Mouse (Mus musculus): ENCODE measurements around the gene Ncor2. TPM values are rescaled to one million over a fixed set of nuclear protein-coding genes. Genes with fewer than 3 reads are reported as not detected.

The Ncor2 gene
- polyA plus RNA-seq, 1 experiment, result 91.1 TPM

DNA sequence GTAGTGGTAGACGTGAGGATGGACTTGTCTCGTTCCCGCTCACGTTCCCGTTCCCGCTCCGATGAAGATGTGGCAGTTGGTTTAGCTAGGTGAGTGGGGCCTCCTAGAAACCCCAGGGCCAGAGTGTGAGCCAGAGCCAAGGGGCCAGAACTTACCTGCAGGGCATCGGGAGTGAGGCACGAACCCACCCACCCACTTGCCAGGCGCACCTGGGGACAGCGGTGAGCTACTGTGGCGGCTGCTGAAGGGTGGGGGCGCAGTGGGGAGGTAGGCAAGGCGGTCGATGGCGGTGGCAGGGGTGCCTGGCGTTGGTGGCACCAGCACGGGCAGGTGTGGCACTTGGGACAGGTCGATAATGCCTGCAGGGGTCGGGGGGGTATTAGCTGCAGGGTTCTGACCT, 150.1 kb downstream of the Ncor2 start:
- Histone ChIP-seq H3K36me3 (ENCODE audit: control insufficient read depth, insufficient read depth) (peaks cover 71% of the 10 kb centered on the region), H3K79me3 (ENCODE audit: low read depth) (no peaks in the 10 kb centered on the region), H3K4me3 (ENCODE audit: insufficient read depth, poor library complexity, severe bottlenecking) (no peak overlapping the region), H3K79me2 (ENCODE audit: control insufficient read depth, insufficient read depth) (no peaks in the 10 kb centered on the region), H3K27me3 (ENCODE audit: control insufficient read depth, insufficient read depth, insufficient read length) (no peaks in the 10 kb centered on the region), H3ac (ENCODE audit: control insufficient read depth, insufficient read length, low read depth) (no peak overlapping the region)
- TF ChIP-seq MYOG (IDR thresholded peaks at IDR 0.05; ENCODE audit: control insufficient read depth, extremely low read depth, insufficient read length) (no peak), CTCF (IDR thresholded peaks at IDR 0.05; ENCODE audit: control insufficient read depth, insufficient read depth, insufficient read length) (no peak), USF1 (IDR thresholded peaks at IDR 0.05; ENCODE audit: low read depth) (no peak), MYOD1 (IDR thresholded peaks at IDR 0.05; ENCODE audit: control insufficient read depth, insufficient read length, low read depth) (no peak), FOSL1 (IDR thresholded peaks at IDR 0.05; ENCODE audit: insufficient read depth, low read length, poor library complexity, severe bottlenecking) (no peak), CEBPB (IDR thresholded peaks at IDR 0.05; ENCODE audit: low read depth) (no peak), MAX (IDR thresholded peaks at IDR 0.05) (no peak)

DNA sequence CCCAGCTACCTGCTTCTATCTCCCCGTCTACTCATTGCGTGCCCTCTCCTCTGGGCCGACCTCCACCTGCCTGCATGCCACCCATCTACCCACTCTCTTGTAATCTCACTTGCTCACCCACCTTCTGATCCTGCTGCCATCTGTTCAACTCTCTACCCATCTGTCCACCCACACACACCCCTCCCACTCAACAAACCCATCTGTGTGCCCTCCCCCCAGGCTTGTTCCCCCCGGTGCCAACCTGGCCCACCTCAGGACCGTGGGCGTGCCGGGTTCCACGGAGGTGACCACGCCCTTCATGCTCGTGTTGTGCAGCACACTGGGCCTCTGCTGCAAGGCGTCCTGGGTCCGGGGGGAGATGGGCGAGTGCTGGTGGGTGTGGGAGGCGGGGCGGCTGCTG, 150.6 kb downstream of the Ncor2 start:
- H3K36me3 ChIP-seq (ENCODE audit: control insufficient read depth, insufficient read depth), result peaks cover 73% of the 10 kb centered on the region
- no peak for TF ChIP-seq CTCF (IDR thresholded peaks at IDR 0.05; ENCODE audit: control insufficient read depth, insufficient read depth, insufficient read length)
- no peak for TF ChIP-seq MYOD1 (IDR thresholded peaks at IDR 0.05; ENCODE audit: control insufficient read depth, insufficient read length, low read depth)
- TF ChIP-seq USF1 (IDR thresholded peaks at IDR 0.05; ENCODE audit: low read depth), result no peak
- no peak for TF ChIP-seq CEBPB (IDR thresholded peaks at IDR 0.05; ENCODE audit: low read depth)
- TF ChIP-seq MAX (IDR thresholded peaks at IDR 0.05), result no peak
- TF ChIP-seq FOSL1 (IDR thresholded peaks at IDR 0.05; ENCODE audit: insufficient read depth, low read length, poor library complexity, severe bottlenecking), result no peak
- TF ChIP-seq MYOG (IDR thresholded peaks at IDR 0.05; ENCODE audit: control insufficient read depth, extremely low read depth, insufficient read length), result no peak

GRCm38 (mm10) chr5:125024002-125024401, 155.0 kb downstream of the Ncor2 start:
- Histone ChIP-seq H3K79me2 (ENCODE audit: control insufficient read depth, insufficient read depth) (no peaks in the 10 kb centered on the region), H3ac (ENCODE audit: control insufficient read depth, insufficient read length, low read depth) (no peak overlapping the region), H3K79me3 (ENCODE audit: low read depth) (no peaks in the 10 kb centered on the region), H3K27me3 (ENCODE audit: control insufficient read depth, insufficient read depth, insufficient read length) (no peaks in the 10 kb centered on the region), H3K4me3 (ENCODE audit: insufficient read depth, poor library complexity, severe bottlenecking) (no peak overlapping the region), H3K36me3 (ENCODE audit: control insufficient read depth, insufficient read depth) (peaks cover 65% of the 10 kb centered on the region)
- TF ChIP-seq CTCF (IDR thresholded peaks at IDR 0.05; ENCODE audit: control insufficient read depth, insufficient read depth, insufficient read length), result no peak

More for the DNA sequence above, 150.6 kb downstream of the Ncor2 start:
- H3ac ChIP-seq (ENCODE audit: control insufficient read depth, insufficient read length, low read depth), result no peak overlapping the region
- H3K4me3 ChIP-seq (ENCODE audit: insufficient read depth, poor library complexity, severe bottlenecking), result no peak overlapping the region
- H3K79me3 ChIP-seq (ENCODE audit: low read depth), result no peaks in the 10 kb centered on the region
- no peaks in the 10 kb centered on the region for H3K27me3 ChIP-seq (ENCODE audit: control insufficient read depth, insufficient read depth, insufficient read length)
- no peaks in the 10 kb centered on the region for H3K79me2 ChIP-seq (ENCODE audit: control insufficient read depth, insufficient read depth)

- peak; percentile 56 for TF ChIP-seq MAX (IDR thresholded peaks at IDR 0.05)
- no peak for TF ChIP-seq CTCF (IDR thresholded peaks at IDR 0.05; ENCODE audit: control insufficient read depth, insufficient read depth, insufficient read length)
- TF ChIP-seq USF1 (IDR thresholded peaks at IDR 0.05; ENCODE audit: low read depth), result peak; percentile 32
- Histone ChIP-seq H3ac (ENCODE audit: control insufficient read depth, insufficient read length, low read depth) (no peak overlapping the region), H3K79me3 (ENCODE audit: low read depth) (no peaks in the 10 kb centered on the region), H3K27me3 (ENCODE audit: control insufficient read depth, insufficient read depth, insufficient read length) (no peaks in the 10 kb centered on the region), H3K36me3 (ENCODE audit: control insufficient read depth, insufficient read depth) (peaks cover 81% of the 10 kb centered on the region), H3K79me2 (ENCODE audit: control insufficient read depth, insufficient read depth) (no peaks in the 10 kb centered on the region), H3K4me3 (ENCODE audit: insufficient read depth, poor library complexity, severe bottlenecking) (no peak overlapping the region)
Measured at GRCm38 (mm10) chr5:125021298-125021697, 157.7 kb downstream of the Ncor2 start.

GRCm38 (mm10) chr5:125019099-125019498, 159.9 kb downstream of the Ncor2 start:
- Histone ChIP-seq H3K27me3 (ENCODE audit: control insufficient read depth, insufficient read depth, insufficient read length) (no peaks in the 10 kb centered on the region), H3K36me3 (ENCODE audit: control insufficient read depth, insufficient read depth) (peaks cover 85% of the 10 kb centered on the region), H3K79me3 (ENCODE audit: low read depth) (no peaks in the 10 kb centered on the region), H3ac (ENCODE audit: control insufficient read depth, insufficient read length, low read depth) (no peak overlapping the region), H3K79me2 (ENCODE audit: control insufficient read depth, insufficient read depth) (no peaks in the 10 kb centered on the region), H3K4me3 (ENCODE audit: insufficient read depth, poor library complexity, severe bottlenecking) (no peak overlapping the region)
- TF ChIP-seq FOSL1 (IDR thresholded peaks at IDR 0.05; ENCODE audit: insufficient read depth, low read length, poor library complexity, severe bottlenecking) (no peak), CEBPB (IDR thresholded peaks at IDR 0.05; ENCODE audit: low read depth) (no peak), CTCF (IDR thresholded peaks at IDR 0.05; ENCODE audit: control insufficient read depth, insufficient read depth, insufficient read length) (no peak), USF1 (IDR thresholded peaks at IDR 0.05; ENCODE audit: low read depth) (no peak), MAX (IDR thresholded peaks at IDR 0.05) (no peak), MYOG (IDR thresholded peaks at IDR 0.05; ENCODE audit: control insufficient read depth, extremely low read depth, insufficient read length) (no peak), MYOD1 (IDR thresholded peaks at IDR 0.05; ENCODE audit: control insufficient read depth, insufficient read length, low read depth) (no peak)

DNA sequence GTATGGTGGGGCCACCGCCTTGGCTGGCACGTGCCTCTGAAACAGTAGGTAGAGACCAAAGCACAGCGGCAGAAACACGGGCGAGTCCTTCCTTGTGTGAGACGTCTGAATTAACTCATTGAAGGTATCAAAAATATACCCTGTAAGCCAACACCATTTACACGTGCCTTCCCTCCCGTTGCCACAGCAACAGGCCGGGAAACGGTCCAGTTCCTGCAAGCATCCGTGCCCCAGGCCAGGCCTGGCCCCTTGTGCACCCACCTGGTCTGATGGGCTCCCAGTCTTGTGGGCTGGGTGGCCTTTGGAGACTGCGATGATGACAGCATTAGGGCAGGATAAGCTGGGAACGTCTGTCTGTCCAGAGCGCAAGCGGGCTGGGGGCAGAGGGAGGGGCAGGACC, 161.7 kb downstream of the Ncor2 start:
- TF ChIP-seq CEBPB (IDR thresholded peaks at IDR 0.05; ENCODE audit: low read depth) (no peak), CTCF (IDR thresholded peaks at IDR 0.05; ENCODE audit: control insufficient read depth, insufficient read depth, insufficient read length) (no peak), FOSL1 (IDR thresholded peaks at IDR 0.05; ENCODE audit: insufficient read depth, low read length, poor library complexity, severe bottlenecking) (no peak), MYOG (IDR thresholded peaks at IDR 0.05; ENCODE audit: control insufficient read depth, extremely low read depth, insufficient read length) (no peak), MAX (IDR thresholded peaks at IDR 0.05) (no peak), MYOD1 (IDR thresholded peaks at IDR 0.05; ENCODE audit: control insufficient read depth, insufficient read length, low read depth) (no peak), USF1 (IDR thresholded peaks at IDR 0.05; ENCODE audit: low read depth) (no peak)
- Histone ChIP-seq H3K79me2 (ENCODE audit: control insufficient read depth, insufficient read depth) (no peaks in the 10 kb centered on the region), H3K27me3 (ENCODE audit: control insufficient read depth, insufficient read depth, insufficient read length) (no peaks in the 10 kb centered on the region), H3K79me3 (ENCODE audit: low read depth) (no peaks in the 10 kb centered on the region), H3K36me3 (ENCODE audit: control insufficient read depth, insufficient read depth) (peaks cover 74% of the 10 kb centered on the region), H3K4me3 (ENCODE audit: insufficient read depth, poor library complexity, severe bottlenecking) (no peak overlapping the region), H3ac (ENCODE audit: control insufficient read depth, insufficient read length, low read depth) (no peak overlapping the region)
